ENCODE assay signal across 15 mouse cellular contexts in the genomic region with DNA sequence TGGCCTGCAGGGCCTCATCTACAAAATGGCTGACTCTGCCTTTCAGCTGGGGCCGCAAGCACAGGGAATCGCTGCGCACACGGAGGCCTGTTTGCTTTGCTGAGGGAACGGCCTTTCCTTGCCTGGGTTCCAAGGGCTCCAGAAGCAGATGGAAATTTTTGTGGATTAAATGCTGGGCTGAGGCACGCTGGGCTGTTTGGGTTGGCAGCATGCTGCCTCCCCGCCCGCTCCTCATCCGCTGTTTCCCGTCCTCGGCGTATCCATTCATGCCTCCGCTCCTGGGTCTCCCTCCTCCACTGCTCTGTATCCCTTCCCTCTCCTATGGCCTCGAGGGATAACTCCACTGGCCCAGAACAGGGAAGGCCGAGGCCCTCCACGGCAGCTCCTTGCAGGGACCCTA.
DNase-seq lines count a peak whose midpoint lies in the region; ATAC-seq and TF ChIP-seq lines count a peak whose summit lies in the region.
"Had no signal": no experiment of that assay in that cellular context is flagged by ENCODE, and none has a peak within 500 bp of the region (broad histone marks: within the 10 kb centered on the region; RNA-seq: fewer than 3 reads in every experiment).

No protein-coding gene starts in this region.

- WGBS in lung, embryonic 16.5 days: 85% methylated on average over 16 of the region's 16 CpGs
- WGBS in limb, embryonic 14.5 days: 61% methylated on average over 16 of the region's 16 CpGs

- H3K4me2 ChIP-seq in lung, embryonic 16.5 days (ENCODE audit: low read depth, low read length): no peak overlapping the region
- no peak overlapping the region for H3K4me2 ChIP-seq in limb, embryonic 14.5 days (replicated peaks; ENCODE audit: low read depth, low read length, severe bottlenecking)
- H3K4me2 ChIP-seq: forebrain, embryonic 13.5 days; hindbrain, embryonic 13.5 days; liver, embryonic 13.5 days; midbrain, embryonic 13.5 days had no signal

- ATAC-seq in lung, embryonic 16.5 days (ENCODE audit: low read depth): no peak
- no peak for ATAC-seq in limb, embryonic 14.5 days (ENCODE audit: low FRiP score, low read depth)
- ATAC-seq: forebrain, embryonic 13.5 days; midbrain, embryonic 13.5 days had no signal

- H3K4me3 ChIP-seq in lung, embryonic 16.5 days (ENCODE audit: low read length): no peak overlapping the region
- no peak overlapping the region for H3K4me3 ChIP-seq in limb, embryonic 14.5 days (replicated peaks; ENCODE audit: low read length)
- H3K4me3 ChIP-seq: forebrain, embryonic 13.5 days; hindbrain, embryonic 13.5 days; liver, embryonic 13.5 days; midbrain, embryonic 13.5 days had no signal

- H3K27ac ChIP-seq in lung, embryonic 16.5 days (ENCODE audit: low read length): no peak overlapping the region
- peak overlapping the region; percentile 75; the same call in 1 of the 2 replicates for H3K27ac ChIP-seq in limb, embryonic 14.5 days (replicated peaks; ENCODE audit: low read depth, low read length)
- H3K27ac ChIP-seq: forebrain, embryonic 13.5 days; hindbrain, embryonic 13.5 days; liver, embryonic 13.5 days; midbrain, embryonic 13.5 days had no signal

- H3K9ac ChIP-seq in lung, embryonic 16.5 days (ENCODE audit: low read length): 0 out of 2 replicates have a peak overlapping the region, but pooled peaks have one; percentile 0
- no peak overlapping the region for H3K9ac ChIP-seq in limb, embryonic 14.5 days (ENCODE audit: low read depth, low read length, severe bottlenecking)
- H3K9ac ChIP-seq: forebrain, embryonic 13.5 days; hindbrain, embryonic 13.5 days; liver, embryonic 13.5 days; midbrain, embryonic 13.5 days had no signal

- peaks cover 13% of the 10 kb centered on the region; the same call in 1 of the 2 replicates for H3K4me1 ChIP-seq in lung, embryonic 16.5 days (replicated peaks; ENCODE audit: control insufficient read depth, insufficient read depth, low read length)
- H3K4me1 ChIP-seq in limb, embryonic 14.5 days (ENCODE audit: control insufficient read depth, insufficient read depth, low read length): peaks cover 46% of the 10 kb centered on the region
- H3K4me1 ChIP-seq: forebrain, embryonic 13.5 days; hindbrain, embryonic 13.5 days; midbrain, embryonic 13.5 days had no signal

- DNase-seq in lung, adult 18-20 months: no peak
- DNase-seq in gonadal fat pad, adult 2 months (ENCODE audit: low read depth): peak; percentile 12
- DNase-seq in heart, postnatal 10 days: peak; percentile 31 to 40
- peak; percentile 60 for DNase-seq in limb, embryonic 14.5 days (ENCODE audit: low spot score)
- no peak for DNase-seq in cerebellum, adult 18-20 months
- DNase-seq in spleen, adult 12 weeks (ENCODE audit: low spot score): no peak
- DNase-seq: cerebellum, adult 11-12 months; embryo, embryonic 11 days; liver, embryonic 13.5 days; lung, postnatal 4 days; thymus, adult 18-20 months had no signal

- H3K27me3 ChIP-seq in lung, embryonic 16.5 days (ENCODE audit: control insufficient read depth, insufficient read depth, low read depth, low read length): no peaks in the 10 kb centered on the region
- H3K27me3 ChIP-seq in limb, embryonic 14.5 days (ENCODE audit: control insufficient read depth, insufficient read depth, low read length): no peaks in the 10 kb centered on the region
- H3K27me3 ChIP-seq: liver, embryonic 13.5 days had no signal

- TF ChIP-seq POLR2A in limb, embryonic 14.5 days (IDR thresholded peaks at IDR 0.05; ENCODE audit: borderline replicate concordance, extremely low read depth, insufficient read depth, insufficient read length): no peak

- intact Hi-C loops in heart, postnatal 10 days (cut with DNase I): no loop called here

- H3K36me3 ChIP-seq in lung, embryonic 16.5 days (ENCODE audit: control insufficient read depth, insufficient read depth, low read length): no peaks in the 10 kb centered on the region
- no peaks in the 10 kb centered on the region for H3K36me3 ChIP-seq in limb, embryonic 14.5 days (ENCODE audit: control insufficient read depth, insufficient read depth, low read length)
- H3K36me3 ChIP-seq: hindbrain, embryonic 13.5 days; liver, embryonic 13.5 days; midbrain, embryonic 13.5 days had no signal

- H3K9me3 ChIP-seq in lung, embryonic 16.5 days (ENCODE audit: control insufficient read depth, low read length): no peaks in the 10 kb centered on the region
- no peaks in the 10 kb centered on the region for H3K9me3 ChIP-seq in limb, embryonic 14.5 days (ENCODE audit: control insufficient read depth, low read length)
- H3K9me3 ChIP-seq: forebrain, embryonic 13.5 days; hindbrain, embryonic 13.5 days; liver, embryonic 13.5 days; midbrain, embryonic 13.5 days had no signal

Comparison
In these comparisons a context has a peak if more than half of its experiments do, and no peak if none do; other contexts are left out.
1. DNase-seq: peak in gonadal fat pad, adult 2 months (single experiment), heart, postnatal 10 days (2 of 2) and limb, embryonic 14.5 days (single experiment); none in lung, adult 18-20 months (0 of 2), cerebellum, adult 18-20 months (0 of 2) and spleen, adult 12 weeks (single experiment).